Mouse (Mus musculus) A20 (cell line): Measurements from ENCODE around the gene Gm20422.
"Not testable (repeated sequence)": the region's sequence is repeated elsewhere in the genome, so short reads cannot be mapped to it uniquely, and the experiment has no call there.

ENCODE experiments used
- DNase-seq: peaks from one replicate; pipeline ENCODE4 v3.0.0-alpha.2; 2011; ENCODE audit warnings: low read depth, low spot score

The Gm20422 gene

DNA sequence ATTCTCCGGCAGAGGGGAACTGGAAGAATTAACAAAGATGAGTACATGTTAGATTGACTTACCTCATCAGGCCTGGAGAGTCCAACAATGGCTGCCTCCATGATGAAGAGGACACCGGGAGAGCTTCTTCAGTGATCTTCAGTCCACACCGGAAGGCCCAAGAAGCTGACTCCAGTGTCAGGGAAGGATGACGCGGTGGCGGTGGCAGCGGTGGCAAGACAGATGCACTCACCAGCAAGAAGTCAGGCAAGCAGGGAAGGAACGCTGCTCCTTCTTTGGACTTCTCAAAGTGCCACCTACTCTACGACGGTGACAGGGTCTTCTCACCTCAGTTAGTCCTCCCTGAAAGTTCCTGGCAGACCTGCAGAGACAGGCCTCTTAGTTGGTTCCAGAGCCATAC, 64.1 kb downstream of the Gm20422 start, which contains the start of gene Zfp869:
Zfp869 (minus strand) TSS at position 101 of the 400 bp plus-strand sequence.
- not testable (repeated sequence) for DNase-seq

DNA sequence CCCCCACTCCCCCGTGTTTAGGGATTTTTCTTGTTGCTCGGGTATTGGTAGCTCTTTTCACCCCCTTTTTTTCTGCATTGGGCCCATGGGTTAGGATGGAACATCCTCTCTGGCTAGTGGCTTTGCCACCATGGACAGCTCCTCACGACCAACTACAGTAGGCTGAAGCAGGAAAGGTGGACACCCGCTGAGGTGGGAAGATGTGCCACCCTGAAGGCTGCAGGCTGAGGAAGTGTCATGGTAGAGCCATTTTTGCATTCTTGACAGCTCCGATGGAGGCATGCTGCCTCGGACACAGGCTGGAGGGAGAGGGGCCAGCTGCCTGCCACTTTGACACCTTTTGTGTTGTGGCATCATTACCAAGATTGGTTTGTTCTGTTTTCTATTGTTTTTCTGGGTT, 72.9 kb downstream of the Gm20422 start:
- no peak for DNase-seq
